Mouse (Mus musculus) T-helper 2 cell (primary cell): ENCODE measurements at regions not wholly inside any gene's neighbourhood (a gene's known extent, or its start where the extent isn't known, plus 50 kb on each side); places are given as distances from the start of the nearest gene placed in this dataset.

Source experiments
- in situ Hi-C: fragments of 300-600 bp; cut with MboI, MseI; formaldehyde crosslinking; loops from one replicate; pipeline ENCODE4 v1.15.1; 2025; ENCODE audit warnings: high pct_unique_total_duplicates

DNA sequence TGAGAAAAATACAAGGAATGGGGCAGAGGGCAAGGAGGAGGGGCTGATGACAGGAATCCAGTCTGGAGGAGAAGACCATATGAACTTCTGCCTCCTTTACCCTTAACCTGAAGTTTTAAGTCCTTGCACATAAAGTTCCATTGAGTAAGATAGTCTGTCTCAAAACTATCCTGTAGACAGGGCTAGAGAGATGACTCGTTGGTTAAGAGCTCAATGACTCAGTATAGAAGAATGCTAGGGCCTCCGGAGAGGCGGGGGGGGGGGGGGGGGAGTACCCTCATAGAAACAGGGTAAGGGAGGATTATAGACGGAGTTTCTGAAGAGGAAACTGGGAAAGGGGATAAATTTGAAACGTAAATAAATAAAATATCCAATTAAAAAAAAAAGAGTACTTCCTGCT is 191.8 kb upstream of the Gcfc2 start:
- in situ Hi-C loops: no loop called here

DNA sequence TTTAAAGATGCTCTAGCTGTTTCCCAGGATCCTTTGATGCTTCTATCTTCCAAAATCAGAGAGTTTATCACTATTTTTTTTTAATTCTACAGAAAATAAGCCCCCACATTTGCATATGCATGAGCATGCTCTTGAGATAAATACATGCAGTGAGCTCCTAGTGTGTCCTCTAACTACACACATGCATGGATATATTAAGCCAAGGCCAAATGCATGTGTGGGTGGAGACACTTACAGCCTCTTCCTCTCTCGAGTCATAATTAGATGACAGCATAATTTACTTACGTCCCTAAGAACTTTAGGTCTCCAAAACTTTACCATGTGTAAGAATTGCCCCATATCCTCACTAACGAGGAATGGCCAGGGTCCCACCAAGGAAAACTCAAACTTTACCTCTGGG is 189.9 kb upstream of the Gcfc2 start:
- in situ Hi-C loops: no loop called here

DNA sequence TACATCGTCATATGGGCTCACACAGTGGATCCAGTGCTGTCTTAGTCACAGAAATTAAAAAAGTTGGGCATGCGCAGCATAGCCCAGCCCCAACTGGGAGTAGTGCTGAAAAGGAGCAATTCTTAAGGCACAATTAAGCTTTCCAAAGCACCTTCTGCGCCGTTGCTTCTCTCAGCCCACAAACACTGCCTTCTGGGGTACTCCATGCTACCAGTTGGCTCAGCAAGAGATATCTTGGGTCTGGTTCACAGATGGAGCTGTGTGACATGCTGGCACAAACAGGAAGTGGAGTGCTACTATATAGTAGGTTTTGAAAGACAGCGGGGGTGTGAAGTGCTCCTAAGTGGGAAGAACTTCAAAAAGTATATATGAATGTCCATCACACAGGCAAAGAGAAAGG is 185.0 kb upstream of the Gcfc2 start:
- in situ Hi-C loops: no loop called here

DNA sequence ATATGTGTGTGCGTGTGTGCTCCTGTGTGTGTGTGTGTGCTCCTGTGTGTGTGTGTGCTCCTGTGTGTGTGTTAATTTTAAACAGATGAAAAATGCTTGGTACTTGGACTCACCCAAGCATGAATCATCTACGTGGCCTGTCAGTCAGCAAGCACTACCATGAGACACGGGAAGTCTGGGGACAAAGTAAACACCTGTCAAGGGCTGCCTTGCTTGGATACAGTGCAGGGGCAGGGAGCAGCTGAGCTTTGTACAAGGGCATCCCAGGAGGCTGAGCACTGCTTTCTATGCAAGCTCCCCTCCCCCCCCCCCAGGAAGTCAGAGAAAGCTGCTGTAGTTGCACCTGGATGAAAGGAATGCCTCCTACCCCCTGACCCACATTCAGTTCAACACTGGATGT is 173.8 kb upstream of the Gcfc2 start:
- in situ Hi-C loops: no loop called here

DNA sequence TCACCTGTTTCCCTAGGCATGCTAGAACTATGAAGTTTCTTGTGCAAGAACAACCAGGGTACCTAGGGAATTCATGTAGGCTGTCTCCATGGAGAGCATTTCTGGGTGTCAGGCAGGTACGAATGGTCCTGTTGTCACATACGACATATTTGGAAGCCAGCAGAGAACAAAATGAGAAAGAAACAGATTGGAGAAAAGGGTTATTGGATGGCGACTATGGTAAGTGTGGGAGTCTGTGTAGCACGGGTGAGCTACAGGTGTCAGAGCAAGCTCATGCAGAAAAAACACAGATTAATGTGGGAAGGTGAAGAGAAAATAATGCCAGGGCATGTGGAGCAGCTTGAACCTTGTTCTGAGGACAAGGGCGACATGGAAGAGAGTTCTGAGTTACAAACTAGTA is 171.8 kb upstream of the Gcfc2 start:
- in situ Hi-C loops: no loop called here

DNA sequence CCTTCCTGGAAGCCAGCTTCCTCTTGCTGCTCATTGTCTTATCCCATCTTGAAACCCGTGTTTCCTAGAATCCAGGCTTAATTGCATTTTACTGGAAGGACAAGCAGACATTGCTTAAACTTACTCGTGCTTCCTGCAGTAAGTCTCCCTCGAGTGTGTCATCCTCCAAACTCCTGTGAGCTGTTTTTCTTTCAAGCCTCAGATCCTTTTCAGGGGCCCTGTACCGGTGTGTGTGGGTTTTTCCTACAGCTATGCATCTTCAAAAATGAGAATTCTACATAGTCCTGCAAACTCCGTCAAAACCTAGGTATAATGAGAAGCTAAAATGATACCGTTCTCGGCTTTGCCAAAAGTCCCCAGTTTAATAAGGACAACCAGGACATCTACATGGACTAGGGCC is 167.2 kb upstream of the Gcfc2 start:
- in situ Hi-C loops: no loop called here

DNA sequence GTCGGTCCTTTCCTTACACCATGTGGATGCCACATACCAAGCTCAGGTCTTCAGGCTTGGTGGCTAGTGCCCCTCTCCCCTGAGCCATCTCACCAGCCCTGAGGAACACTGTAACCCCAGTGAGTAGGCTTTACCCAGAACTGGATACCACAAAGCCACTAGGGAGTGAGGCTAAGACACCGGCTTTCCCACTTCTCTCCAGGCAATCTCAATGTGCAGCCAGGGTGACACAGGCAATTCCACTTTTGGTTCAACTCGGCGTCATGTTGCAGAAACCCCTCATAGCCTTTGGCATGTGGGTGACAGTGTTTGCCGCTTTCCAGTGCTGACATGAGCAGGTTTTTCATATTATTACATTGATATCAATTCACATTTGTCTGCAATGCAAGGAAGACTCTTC is 164.6 kb upstream of the Gcfc2 start:
- in situ Hi-C loops: no loop called here

DNA sequence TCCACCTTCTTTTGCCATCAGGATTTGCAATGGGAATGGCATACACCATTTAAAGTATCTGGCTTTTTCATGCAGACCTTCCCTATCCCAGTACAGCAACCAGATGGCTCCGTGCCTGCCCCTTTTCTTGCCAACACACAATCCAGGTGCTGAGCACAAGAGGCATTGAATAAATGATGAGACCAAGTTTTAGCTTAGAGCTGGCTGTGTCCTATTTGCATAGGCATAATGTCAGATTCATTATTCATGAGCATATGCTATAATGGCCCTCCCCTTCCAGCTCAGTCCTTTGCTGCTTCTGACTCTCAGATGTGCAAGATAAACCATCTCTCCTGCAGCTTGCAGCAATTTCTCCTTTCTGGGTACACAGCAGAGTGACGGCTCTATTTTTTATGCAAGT is 163.3 kb upstream of the Gcfc2 start:
- in situ Hi-C loops: no loop called here

DNA sequence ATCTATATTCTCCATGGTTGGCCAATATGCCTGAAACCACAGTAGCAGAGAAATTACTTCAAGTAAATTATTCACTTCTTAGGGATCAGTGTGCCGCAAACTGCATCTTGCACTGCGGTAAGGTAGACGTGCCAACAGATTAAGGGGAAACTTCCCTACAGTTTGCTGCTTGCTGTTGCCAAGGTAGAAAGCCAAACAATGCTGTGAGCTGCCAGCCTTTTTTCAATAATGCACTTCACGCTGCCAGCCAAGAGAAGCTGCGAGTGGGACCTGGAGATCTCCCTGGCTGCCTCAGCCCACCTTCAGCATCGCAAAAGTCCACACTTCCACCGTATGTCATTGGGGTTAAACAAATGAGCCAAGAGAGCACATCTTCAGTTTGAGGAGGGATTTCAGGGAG is 157.6 kb upstream of the Gcfc2 start:
- in situ Hi-C loops: no loop called here

DNA sequence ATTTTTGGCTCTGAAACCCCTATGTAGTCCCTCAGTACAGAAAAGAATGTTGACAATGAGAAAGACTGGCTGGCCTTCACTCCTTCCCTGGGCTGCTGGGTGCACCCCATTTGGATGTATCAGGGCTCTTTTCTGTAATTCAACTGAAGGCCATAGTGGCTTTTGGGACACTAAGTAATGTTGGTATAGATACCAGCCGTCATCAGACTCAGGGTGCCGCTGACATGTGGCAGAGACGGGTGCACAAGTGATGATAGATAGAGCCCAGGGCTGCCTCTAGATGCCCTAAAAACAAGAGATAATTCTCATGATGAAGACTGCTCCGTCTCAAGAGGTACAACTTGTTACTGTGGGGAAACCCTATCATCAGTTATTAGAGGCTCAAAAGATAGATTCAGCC is 156.7 kb upstream of the Gcfc2 start:
- in situ Hi-C loops: no loop called here

DNA sequence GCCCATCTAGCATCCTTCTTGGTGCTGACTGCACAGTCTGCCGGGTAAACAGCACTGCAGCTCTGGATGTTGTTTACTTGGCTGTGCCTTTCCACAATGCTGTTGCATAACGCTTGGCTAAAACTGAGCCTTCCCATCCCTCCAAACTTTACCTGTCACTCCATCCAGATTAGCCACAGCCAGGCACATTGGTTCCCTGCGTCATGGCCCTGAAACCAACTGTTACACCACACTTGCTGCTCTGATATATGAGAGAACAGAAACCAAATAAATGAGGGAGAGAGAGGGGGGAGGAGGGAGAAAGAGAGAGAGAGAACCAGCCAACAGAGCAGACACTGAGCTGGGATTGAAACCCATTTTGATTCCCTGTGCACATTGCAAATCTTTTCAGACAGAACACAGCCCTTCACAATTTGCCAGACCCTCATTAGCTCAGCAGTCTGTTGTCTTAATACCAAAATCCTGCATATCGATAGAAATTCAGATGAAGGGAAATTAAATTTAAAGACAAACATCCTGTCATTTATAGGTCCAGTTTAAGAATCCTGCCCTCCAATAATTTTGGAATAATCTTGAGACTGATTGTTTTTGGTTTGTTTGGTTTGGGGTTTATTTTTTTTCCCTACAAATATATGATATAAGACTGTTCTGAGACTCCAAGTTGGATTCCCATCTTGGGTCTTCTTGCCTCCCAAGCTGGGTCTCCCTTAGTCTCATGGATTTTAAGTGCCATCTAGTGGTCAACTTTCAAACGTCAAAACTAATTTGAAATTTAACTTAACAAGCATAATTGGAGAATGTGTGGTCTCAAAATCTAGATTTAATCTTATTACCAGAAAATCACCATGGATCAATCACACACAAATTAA is 154.6 kb upstream of the Gcfc2 start:
- in situ Hi-C loops: no loop called here

DNA sequence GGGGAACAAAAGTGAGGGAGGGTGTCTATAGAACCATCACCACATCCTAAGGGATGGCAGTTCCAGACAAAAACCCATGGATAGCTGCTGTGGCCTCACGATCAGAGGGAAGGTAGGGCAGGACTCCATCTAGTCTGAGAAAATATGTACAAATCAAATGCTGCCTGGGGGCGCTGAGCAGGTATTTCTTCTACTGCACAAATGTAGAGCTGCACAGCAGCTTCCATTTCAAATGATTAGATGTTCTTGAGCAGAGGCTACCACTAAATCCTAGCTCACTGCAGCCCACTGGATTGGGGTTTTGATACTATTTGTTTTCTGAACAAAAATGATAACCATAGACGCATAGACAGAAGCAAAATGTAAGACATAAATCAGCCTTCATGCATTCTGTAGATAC is 153.2 kb upstream of the Gcfc2 start:
- in situ Hi-C loops: no loop called here

DNA sequence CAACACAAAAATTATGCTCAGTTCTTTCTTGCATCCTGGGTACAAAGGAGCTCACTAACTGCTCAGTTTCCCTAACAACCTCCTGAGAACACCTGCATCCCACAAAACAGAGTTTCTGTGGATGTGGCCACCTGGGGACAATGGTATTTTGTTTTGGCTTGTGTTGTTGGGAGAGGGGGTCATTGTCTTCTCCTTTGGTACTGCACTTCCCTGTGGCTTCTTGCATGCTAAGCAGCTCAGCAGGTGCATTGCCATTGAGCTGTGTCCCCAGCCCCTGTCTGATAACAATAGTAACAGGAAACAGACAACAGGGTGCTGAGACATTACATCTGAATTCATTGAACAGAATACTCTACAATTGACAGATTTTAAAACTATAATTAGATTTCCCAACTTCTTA is 151.6 kb upstream of the Gcfc2 start:
- in situ Hi-C loops: no loop called here

DNA sequence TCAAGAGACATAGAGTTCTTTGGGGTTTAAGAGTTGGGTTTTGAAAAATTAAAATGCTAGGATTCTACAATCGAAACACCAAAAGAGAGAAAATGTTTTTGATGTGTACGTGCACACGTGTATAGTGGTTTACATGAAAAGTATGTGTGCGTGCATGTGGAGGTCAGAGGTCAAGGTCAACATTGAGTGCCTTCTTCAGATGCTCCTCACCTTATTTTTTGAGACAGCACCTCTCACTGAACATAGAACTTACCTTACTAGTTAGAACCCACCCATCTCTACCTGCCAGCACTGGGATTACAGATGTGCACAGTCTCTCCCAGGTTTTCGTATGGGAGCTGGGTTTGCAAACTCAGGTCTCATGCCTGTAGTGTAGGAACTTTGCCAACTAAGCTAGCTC is 141.3 kb upstream of the Gcfc2 start:
- in situ Hi-C loops: no loop called here

DNA sequence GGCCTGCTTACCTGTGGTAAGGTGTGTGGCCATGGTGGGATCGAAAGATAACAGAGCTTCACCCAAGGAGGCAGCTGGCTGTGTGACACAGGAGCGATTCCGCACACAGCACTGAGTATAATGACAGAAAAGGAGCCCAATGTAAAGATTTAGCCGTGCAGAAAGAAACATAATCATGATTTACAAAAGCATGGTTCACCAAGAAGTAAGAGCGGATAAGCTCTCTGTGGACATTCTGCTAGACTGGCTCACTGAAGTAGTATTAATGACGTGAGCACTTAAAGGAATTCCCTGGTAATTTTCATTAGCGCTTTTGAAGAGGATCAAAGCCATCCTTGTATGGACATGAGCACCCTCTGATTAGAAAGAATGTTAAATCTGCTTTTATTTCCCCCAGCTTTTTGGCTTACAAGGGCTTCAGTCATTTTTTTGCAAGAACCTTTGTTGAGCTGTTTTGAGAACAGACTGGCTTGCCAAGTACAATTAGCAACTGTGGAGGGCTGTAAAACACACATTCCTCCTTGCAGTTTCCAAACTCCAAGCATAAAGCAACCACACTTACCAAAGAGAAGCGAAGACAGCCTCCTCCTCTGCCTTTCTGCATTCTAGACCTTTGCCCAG is 140.5 kb upstream of the Gcfc2 start:
- in situ Hi-C loops: no loop called here

DNA sequence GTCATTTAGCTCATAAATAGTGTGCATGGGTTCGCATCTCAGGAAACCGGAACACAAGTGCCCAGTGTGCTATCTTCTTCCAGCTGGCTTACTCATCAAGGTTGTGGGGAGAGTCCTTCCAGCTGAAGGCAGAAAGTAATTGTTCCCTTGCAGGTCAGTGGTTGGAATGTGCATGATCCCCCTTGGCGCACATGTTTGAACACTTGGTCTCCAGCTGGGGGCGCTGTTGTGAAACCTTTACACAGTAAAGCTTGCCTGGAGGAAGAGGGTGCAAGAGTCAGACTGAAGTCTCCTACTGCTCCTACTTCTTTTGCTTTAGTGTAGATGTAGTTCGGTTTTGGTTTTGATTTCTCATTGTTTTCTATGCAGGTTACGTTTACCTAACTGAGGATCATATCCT is 128.2 kb upstream of the Gcfc2 start:
- in situ Hi-C loops: no loop called here

DNA sequence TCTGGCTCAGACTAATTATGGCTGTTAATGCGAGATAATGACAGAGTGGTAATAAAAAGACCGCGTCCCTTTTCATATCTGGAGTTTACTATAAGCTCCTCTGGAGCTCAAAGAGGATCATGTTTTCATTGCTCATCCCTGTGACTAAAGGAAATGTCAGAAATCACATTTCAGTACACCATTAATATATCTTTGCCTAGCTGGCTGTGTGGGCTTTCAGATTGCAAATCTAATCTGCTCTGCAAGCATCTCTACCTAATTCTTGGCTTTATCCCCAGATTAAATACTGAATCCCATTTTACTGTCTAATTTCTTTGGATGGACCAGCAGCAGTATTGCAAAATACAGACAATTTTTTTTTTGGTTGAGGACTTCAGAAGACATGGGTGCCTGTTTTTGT is 122.6 kb upstream of the Gcfc2 start:
- in situ Hi-C loops: no loop called here

DNA sequence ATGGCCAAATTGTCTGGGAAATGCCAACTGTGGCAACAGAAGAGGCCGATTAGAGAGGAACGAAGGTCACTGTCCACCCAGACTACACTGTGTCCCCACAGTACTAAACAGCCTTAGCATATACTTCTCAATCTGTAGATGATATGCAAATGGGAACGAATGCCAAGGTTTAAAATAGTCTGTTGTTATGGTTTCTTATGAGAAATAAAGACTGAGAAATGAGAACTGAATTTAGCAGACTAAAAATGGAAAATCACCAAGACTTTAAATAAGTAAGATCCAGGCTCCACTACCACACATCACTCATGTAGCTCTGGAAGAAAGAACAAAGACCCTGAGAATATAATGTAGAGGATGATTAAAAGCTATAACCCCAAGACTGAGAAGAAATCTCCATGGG is 121.7 kb upstream of the Gcfc2 start:
- in situ Hi-C loops: no loop called here

DNA sequence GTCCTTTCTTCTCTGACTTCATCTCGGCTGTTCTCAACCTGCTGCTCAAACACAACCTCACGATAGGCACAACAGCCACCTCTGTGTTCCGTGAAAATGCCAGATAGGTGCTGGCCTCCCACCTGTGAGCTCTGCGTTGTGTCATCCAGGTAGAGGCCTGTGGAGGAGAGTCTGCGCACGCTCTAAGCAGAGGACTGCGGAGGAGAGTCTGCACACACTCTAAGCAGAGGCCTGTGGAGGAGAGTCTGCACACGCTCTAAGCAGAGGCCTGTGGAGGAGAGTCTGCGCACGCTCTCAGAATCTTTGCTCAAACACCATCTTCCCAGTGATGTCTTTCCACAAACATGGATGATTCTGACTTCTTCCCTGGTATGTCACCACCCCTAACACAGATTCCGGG is 117.5 kb upstream of the Gcfc2 start:
- in situ Hi-C loops: no loop called here

DNA sequence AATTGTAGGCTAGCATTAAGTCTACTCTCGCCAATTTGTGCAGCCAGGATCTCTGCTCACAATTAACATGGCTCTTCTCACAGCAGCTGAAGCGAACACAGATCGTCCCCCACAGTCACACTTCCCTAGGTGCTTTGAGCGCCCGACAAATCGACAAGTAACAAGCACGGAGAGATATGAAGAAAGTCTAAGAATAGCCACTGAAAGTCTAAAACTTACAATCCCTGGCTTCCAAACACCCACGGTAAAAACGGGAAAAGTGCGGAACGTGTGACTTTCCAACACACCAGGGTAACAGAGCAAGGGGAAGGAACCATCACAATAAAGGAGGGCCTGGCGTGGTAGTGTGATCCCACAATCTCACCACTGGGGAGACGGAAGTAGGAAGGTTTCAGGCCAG is 114.8 kb upstream of the Gcfc2 start:
- in situ Hi-C loops: no loop called here

DNA sequence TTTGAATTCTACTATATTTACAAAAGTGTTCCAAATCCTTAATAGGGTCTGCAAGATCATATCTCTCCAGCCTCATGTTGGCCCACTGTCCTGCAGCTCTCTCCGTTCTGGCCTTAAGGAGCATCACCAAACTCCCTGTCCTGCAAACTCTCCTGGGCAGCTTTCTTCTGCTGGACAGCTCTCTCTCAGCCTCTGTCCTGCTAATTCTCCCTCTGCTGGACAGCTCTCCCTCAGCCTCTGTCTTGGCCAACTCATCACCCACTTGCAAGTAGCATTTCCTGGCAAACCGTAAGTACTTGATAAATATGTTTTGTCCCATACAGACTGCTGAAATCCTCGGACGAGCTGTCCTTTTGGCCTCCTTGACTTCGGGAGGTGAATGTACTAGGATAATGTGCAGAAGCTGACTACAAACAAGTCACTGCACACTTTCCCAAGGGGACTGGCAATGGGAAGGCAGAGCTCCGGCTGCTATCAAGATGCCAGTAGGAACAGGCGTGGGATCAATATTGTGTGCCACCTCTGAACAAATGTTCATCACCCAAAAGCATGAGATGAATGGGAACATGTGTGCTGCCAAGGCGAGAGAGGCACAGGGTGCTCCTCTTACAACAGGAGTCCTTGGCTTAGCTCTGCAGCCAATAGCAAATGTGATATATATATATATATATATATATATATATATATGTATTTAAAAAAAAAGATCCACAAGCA is 108.1 kb upstream of the Gcfc2 start:
- in situ Hi-C loops: no loop called here

DNA sequence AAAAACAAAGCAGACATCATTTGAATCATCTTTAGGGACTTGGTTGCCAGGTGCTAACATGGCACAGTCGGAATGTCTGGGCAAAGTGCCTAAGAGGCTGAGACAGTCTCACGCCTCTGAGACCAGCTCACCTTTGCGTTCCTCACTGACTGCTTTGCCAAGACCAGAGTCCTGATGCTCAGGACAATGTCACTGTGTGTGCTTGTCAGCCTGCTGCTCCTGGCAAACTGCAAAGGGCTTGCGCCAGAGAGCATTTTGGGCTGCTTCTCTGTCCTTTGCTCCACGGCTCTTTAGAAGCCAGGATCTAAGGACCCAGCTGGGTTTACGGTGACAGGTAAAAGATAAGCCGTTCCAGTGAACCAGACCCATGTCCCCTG is 107.5 kb upstream of the Gcfc2 start:
- in situ Hi-C loops: no loop called here
